Mouse (Mus musculus) MEL (cell line): ENCODE data around the gene Olfr1424. TPM values are rescaled to one million over a fixed set of nuclear protein-coding genes. Genes with fewer than 3 reads are reported as not detected.

Experiments
- DNase-seq: peaks from one replicate; pipeline ENCODE4 v3.0.0; 2011; ENCODE audit warnings: low read depth, low spot score
- H3K27ac ChIP-seq: 2 replicates; pipeline ENCODE4 v1.5.1; 2012; ENCODE audit warnings: low read depth, mild to moderate bottlenecking, control low read depth, low read length, moderate library complexity; ENCODE audit not compliant: control insufficient read depth
- H3K27me3 ChIP-seq, 2 experiments: fragments of 150-350 bp in 1 of 2; sonication (generic) in 1 of 2; 2 replicates each; pipeline ENCODE4 v1.6.1; 2012; ENCODE audit warnings: low read length in 2 of 2, mild to moderate bottlenecking in 2 of 2, improper control_type of control experiment in 1 of 2, moderate library complexity in 1 of 2; ENCODE audit not compliant: insufficient read depth in 2 of 2, control insufficient read depth in 1 of 2
- H3K36me3 ChIP-seq, 2 experiments: 2 replicates each; pipeline ENCODE4 v1.6.1; 2012 to 2014; ENCODE audit warnings: low read length in 2 of 2, improper control_type of control experiment in 1 of 2, inconsistent platforms in 1 of 2, mild to moderate bottlenecking in 1 of 2; ENCODE audit not compliant: insufficient read depth in 2 of 2, control insufficient read depth in 1 of 2
- H3K4me1 ChIP-seq, 2 experiments: fragments of 150-350 bp in 1 of 2; sonication (generic) in 1 of 2; 2 replicates each; pipeline ENCODE4 v1.6.1; 2012; ENCODE audit warnings: low read length in 2 of 2, improper control_type of control experiment in 1 of 2, mild to moderate bottlenecking in 1 of 2; ENCODE audit not compliant: insufficient read depth in 2 of 2, control insufficient read depth in 1 of 2
- H3K4me3 ChIP-seq, 2 experiments: fragments of 150-350 bp in 1 of 2; sonication (generic) in 1 of 2; 2 replicates each; pipeline ENCODE4 v1.5.1; 2012; ENCODE audit warnings: low read depth in 2 of 2, low read length in 2 of 2, mild to moderate bottlenecking in 2 of 2, moderate library complexity in 2 of 2, control low read depth in 1 of 2, improper control_type of control experiment in 1 of 2; ENCODE audit not compliant: control insufficient read depth in 1 of 2, insufficient read depth in 1 of 2
- H3K79me2 ChIP-seq: 2 replicates; pipeline ENCODE4 v1.6.1; 2012; ENCODE audit warnings: mild to moderate bottlenecking, low read length, moderate library complexity; ENCODE audit not compliant: control insufficient read depth, poor library complexity, insufficient read depth
- H3K9ac ChIP-seq: 2 replicates; pipeline ENCODE4 v1.6.1; 2012; ENCODE audit warnings: low read depth, mild to moderate bottlenecking, control low read depth, low read length, moderate library complexity; ENCODE audit not compliant: control insufficient read depth, poor library complexity, severe bottlenecking
- H3K9me3 ChIP-seq: fragments of 150-350 bp; sonication (generic); replicated peaks from 2 replicates; pipeline ENCODE4 v1.6.1; 2012; ENCODE audit warnings: mild to moderate bottlenecking, low read length, improper control_type of control experiment, moderate library complexity; ENCODE audit not compliant: insufficient read depth
- EP300 ChIP-seq, 2 experiments: IDR thresholded peaks; 2 replicates each; pipeline ENCODE4 v1.6.1; 2011; ENCODE audit warnings: improper control_type of control experiment in 2 of 2, low read length in 2 of 2, low read depth in 1 of 2, mild to moderate bottlenecking in 1 of 2
- GATA1 ChIP-seq: IDR thresholded peaks from 2 replicates; pipeline ENCODE4 v1.6.1; 2011; ENCODE audit warnings: low read depth, low read length, improper control_type of control experiment
- MAZ ChIP-seq: IDR thresholded peaks from 2 replicates; pipeline ENCODE4 v1.6.1; 2012; ENCODE audit warnings: low read depth, mild to moderate bottlenecking, inconsistent platforms, low read length, improper control_type of control experiment
- MEF2A ChIP-seq: IDR thresholded peaks from 2 replicates; pipeline ENCODE4 v1.6.1; 2014; ENCODE audit warnings: low read depth, mild to moderate bottlenecking, inconsistent platforms, low read length, improper control_type of control experiment; ENCODE audit not compliant: poor library complexity, insufficient replicate concordance, severe bottlenecking; ENCODE audit errors: extremely low read depth
- NELFE ChIP-seq: IDR thresholded peaks from 2 replicates; pipeline ENCODE4 v1.6.1; 2011; ENCODE audit warnings: low read depth, low read length, improper control_type of control experiment
- POLR2AphosphoS2 ChIP-seq: IDR thresholded peaks from 2 replicates; pipeline ENCODE4 v1.6.1; 2011; ENCODE audit warnings: low read length, improper control_type of control experiment
- RCOR1 ChIP-seq: IDR thresholded peaks from 2 replicates; pipeline ENCODE4 v1.6.1; 2012; ENCODE audit warnings: low read depth, mild to moderate bottlenecking, inconsistent platforms, low read length, improper control_type of control experiment
- SMC3 ChIP-seq: IDR thresholded peaks from 2 replicates; pipeline ENCODE4 v1.6.1; 2011; ENCODE audit warnings: low read depth, low read length, improper control_type of control experiment
- TBP ChIP-seq: IDR thresholded peaks from 2 replicates; pipeline ENCODE4 v1.8.0; 2011; ENCODE audit warnings: low read depth, low read length, improper control_type of control experiment
- UBTF ChIP-seq: IDR thresholded peaks from 2 replicates; pipeline ENCODE4 v1.6.1; 2012; ENCODE audit warnings: low read depth, mild to moderate bottlenecking, inconsistent platforms, low read length, improper control_type of control experiment, moderate library complexity, borderline replicate concordance; ENCODE audit not compliant: insufficient read depth
- ZC3H11A ChIP-seq: IDR thresholded peaks from 2 replicates; pipeline ENCODE4 v1.6.1; 2012; ENCODE audit warnings: low read depth, mild to moderate bottlenecking, inconsistent platforms, low read length, improper control_type of control experiment
- ZMIZ1 ChIP-seq: IDR thresholded peaks from 2 replicates; pipeline ENCODE4 v1.6.1; 2012; ENCODE audit warnings: low read depth, mild to moderate bottlenecking, inconsistent platforms, low read length, improper control_type of control experiment, moderate library complexity
- ZNF384 ChIP-seq: IDR thresholded peaks from 2 replicates; pipeline ENCODE4 v1.6.1; 2012; ENCODE audit warnings: low read depth, mild to moderate bottlenecking, inconsistent platforms, low read length, improper control_type of control experiment
- polyA plus RNA-seq, 2 experiments: library from polyadenylated mRNA; stranded (reverse) in 1 of 2; unstranded in 1 of 2; fragments of >175 nt in 1 of 2; fragments of >200 nt in 1 of 2; gene quantifications; 2 replicates each; pipeline versions ENCODE4 v1.2.1 to v1.2.4; 2012; ENCODE audit warnings: low replicate concordance in 2 of 2, low read depth in 1 of 2; ENCODE audit not compliant: insufficient read length in 2 of 2, insufficient read depth in 1 of 2, missing spikeins in 1 of 2
- total RNA-seq: library from RNA; depleted of rRNA; stranded (reverse); fragments of 300-350 nt; gene quantifications from 2 replicates; pipeline ENCODE4 v1.2.3, GENCODE M21; 2012; rRNA removed

The Olfr1424 gene
- total and polyA plus RNA-seq, 3 experiments = not detected

- H3K9me3 ChIP-seq = no peaks in the 10 kb centered on the region
- H3K9ac ChIP-seq = peak overlapping the region; percentile 74
- peak; percentile 93 for DNase-seq
- TF ChIP-seq POLR2AphosphoS2 (no peak), SMC3 (no peak), MEF2A (no peak), ZMIZ1 (no peak), TBP (peak; percentile 99), EP300 (IDR thresholded peaks at IDR 0.05; ENCODE audit: low read depth in 1 of 2, low read length in 2 of 2) (no peak), GATA1 (peak; percentile 22; the same call in 1 of the 2 replicates), UBTF (no peak), NELFE (no peak), RCOR1 (no peak), ZNF384 (no peak), ZC3H11A (no peak), MAZ (no peak)
- no peaks in the 10 kb centered on the region for H3K36me3 ChIP-seq
- peak overlapping the region; percentile 43 to 79 for H3K4me3 ChIP-seq
- no peaks in the 10 kb centered on the region for H3K4me1 ChIP-seq
- H3K27ac ChIP-seq = peak overlapping the region; percentile 57
- H3K79me2 ChIP-seq = no peaks in the 10 kb centered on the region; the same call in 1 of the 2 replicates
- H3K27me3 ChIP-seq = no peaks in the 10 kb centered on the region
These were observed 52.8 kb downstream of the Olfr1424 start for GRCm38 (mm10) chr19:12009501-12010280.

Other genes starting within 250 kb of the Olfr1424 start
- gene Stx3, start 243.3 kb downstream of the Olfr1424 start, total RNA-seq = 0.33 and 0.73 TPM in 2 replicates
- gene Stx3, start 243.3 kb downstream of the Olfr1424 start, polyA plus RNA-seq = 1 to 10 TPM in 1 of 2 experiments, not detected in 1; 3.0 TPM
- gene Olfr1417, start 223.5 kb downstream of the Olfr1424 start, total RNA-seq = not detected in 2 replicates
- gene Olfr1417, start 223.5 kb downstream of the Olfr1424 start, polyA plus RNA-seq = not detected
- 0.03 TPM in 1 of 2 replicates, not detected in the other for gene Olfr1418, start 201.6 kb downstream of the Olfr1424 start, total RNA-seq
- gene Olfr1418, start 201.6 kb downstream of the Olfr1424 start, polyA plus RNA-seq = not detected
- gene Olfr1419, start 187.6 kb downstream of the Olfr1424 start, total RNA-seq = not detected in 2 replicates
- not detected for gene Olfr1419, start 187.6 kb downstream of the Olfr1424 start, polyA plus RNA-seq
- gene Olfr1420, start 176.1 kb downstream of the Olfr1424 start, total RNA-seq = not detected in 2 replicates
- under 1 TPM in 1 of 2 experiments, not detected in 1; 0.03 TPM for gene Olfr1420, start 176.1 kb downstream of the Olfr1424 start, polyA plus RNA-seq
- 5.4 and 6.1 TPM in 2 replicates for gene Patl1, start 150.3 kb downstream of the Olfr1424 start, total RNA-seq
- 10 to 100 TPM in 1 of 2 experiments, not detected in 1; 33.5 TPM for gene Patl1, start 150.3 kb downstream of the Olfr1424 start, polyA plus RNA-seq
- 16.4 and 16.5 TPM in 2 replicates for gene Osbp, start 96.7 kb downstream of the Olfr1424 start, total RNA-seq
- gene Osbp, start 96.7 kb downstream of the Olfr1424 start, polyA plus RNA-seq = 10 to 100 TPM; 38.8 to 64.6 TPM
- gene Olfr1423, start 21.4 kb downstream of the Olfr1424 start, total RNA-seq = 0.04 TPM in 1 of 2 replicates, not detected in the other
- under 1 TPM in 1 of 2 experiments, not detected in 1; 0.25 TPM for gene Olfr1423, start 21.4 kb downstream of the Olfr1424 start, polyA plus RNA-seq
- gene Olfr1425, start 15.0 kb upstream of the Olfr1424 start, total RNA-seq = not detected in 2 replicates
- not detected for gene Olfr1425, start 15.0 kb upstream of the Olfr1424 start, polyA plus RNA-seq
- not detected in 2 replicates for gene Olfr1426, start 29.3 kb upstream of the Olfr1424 start, total RNA-seq
- gene Olfr1426, start 29.3 kb upstream of the Olfr1424 start, polyA plus RNA-seq = not detected
- gene Olfr1427, start 40.7 kb upstream of the Olfr1424 start, total RNA-seq = not detected in 2 replicates
- gene Olfr1427, start 40.7 kb upstream of the Olfr1424 start, polyA plus RNA-seq = not detected
- gene Olfr1428, start 53.2 kb upstream of the Olfr1424 start, total RNA-seq = not detected in 2 replicates
- not detected for gene Olfr1428, start 53.2 kb upstream of the Olfr1424 start, polyA plus RNA-seq
- gene Olfr76, start 60.5 kb upstream of the Olfr1424 start, total RNA-seq = not detected in 2 replicates
- gene Olfr76, start 60.5 kb upstream of the Olfr1424 start, polyA plus RNA-seq = under 1 TPM in 1 of 2 experiments, not detected in 1; 0.03 TPM
- gene Olfr1555-ps1, start 107.4 kb upstream of the Olfr1424 start, total RNA-seq = not detected in 2 replicates
- not detected for gene Olfr1555-ps1, start 107.4 kb upstream of the Olfr1424 start, polyA plus RNA-seq
- gene Olfr1431, start 138.0 kb upstream of the Olfr1424 start, total RNA-seq = not detected in 2 replicates
- not detected for gene Olfr1431, start 138.0 kb upstream of the Olfr1424 start, polyA plus RNA-seq
- gene Olfr1432, start 169.9 kb upstream of the Olfr1424 start, total RNA-seq = not detected in 2 replicates
- not detected for gene Olfr1432, start 169.9 kb upstream of the Olfr1424 start, polyA plus RNA-seq
- gene Olfr262, start 179.0 kb upstream of the Olfr1424 start, total RNA-seq = not detected in 2 replicates
- gene Olfr262, start 179.0 kb upstream of the Olfr1424 start, polyA plus RNA-seq = not detected
- not detected in 2 replicates for gene Olfr235, start 198.3 kb upstream of the Olfr1424 start, total RNA-seq
- gene Olfr235, start 198.3 kb upstream of the Olfr1424 start, polyA plus RNA-seq = not detected
- not detected in 2 replicates for gene Olfr1434, start 217.2 kb upstream of the Olfr1424 start, total RNA-seq
- not detected for gene Olfr1434, start 217.2 kb upstream of the Olfr1424 start, polyA plus RNA-seq
- gene Olfr1436, start 236.4 kb upstream of the Olfr1424 start, total RNA-seq = not detected in 2 replicates
- not detected for gene Olfr1436, start 236.4 kb upstream of the Olfr1424 start, polyA plus RNA-seq